Mouse (Mus musculus): ENCODE measurements at regions not wholly inside any gene's neighbourhood (a gene's known extent, or its start where the extent isn't known, plus 50 kb on each side); places are given as distances from the start of the nearest gene placed in this dataset.

- no peak overlapping the region for H3K9ac ChIP-seq
- no peak for ATAC-seq (ENCODE audit: insufficient read depth, low FRiP score, low read depth)
- no peaks in the 10 kb centered on the region for H3K9me3 ChIP-seq
- H3K27ac ChIP-seq = no peak overlapping the region
- no peak overlapping the region for H3K4me2 ChIP-seq
- H3K36me3 ChIP-seq = no peaks in the 10 kb centered on the region
- no peaks in the 10 kb centered on the region for H3K4me1 ChIP-seq
- no peaks in the 10 kb centered on the region for H3K27me3 ChIP-seq (replicated peaks)
- 81% methylated on average over 4 of the region's 4 CpGs for WGBS
- no peak overlapping the region for H3K4me3 ChIP-seq (replicated peaks)
Observed at GRCm38 (mm10) chr4:55610998-55611397, 78.7 kb upstream of the Klf4 start.

GRCm38 (mm10) chr4:55609214-55609613 is 76.9 kb upstream of the Klf4 start:
- ATAC-seq (ENCODE audit: insufficient read depth, low FRiP score, low read depth) = peak; percentile 15; the same call in 1 of the 2 replicates
- WGBS = 76% methylated on average over 5 of the region's 5 CpGs
- H3K36me3 ChIP-seq = no peaks in the 10 kb centered on the region

GRCm38 (mm10) chr4:55605541-55605940 is 73.3 kb upstream of the Klf4 start:
- Histone ChIP-seq H3K27ac (no peak overlapping the region), H3K36me3 (no peaks in the 10 kb centered on the region), H3K4me2 (no peak overlapping the region), H3K9ac (no peak overlapping the region), H3K27me3 (replicated peaks) (no peaks in the 10 kb centered on the region), H3K4me3 (replicated peaks) (no peak overlapping the region), H3K4me1 (0 out of 2 replicates have a peak, but pooled peaks cover 3% of the 10 kb centered on the region), H3K9me3 (no peaks in the 10 kb centered on the region)
- ATAC-seq (ENCODE audit: insufficient read depth, low FRiP score, low read depth) = no peak
- 85% methylated on average over 9 of the region's 9 CpGs for WGBS

More at GRCm38 (mm10) chr4:55609214-55609613, 76.9 kb upstream of the Klf4 start:
- no peaks in the 10 kb centered on the region for H3K9me3 ChIP-seq
- no peak overlapping the region for H3K27ac ChIP-seq
- H3K4me1 ChIP-seq = 0 out of 2 replicates have a peak, but pooled peaks cover 3% of the 10 kb centered on the region
- no peak overlapping the region for H3K4me2 ChIP-seq
- H3K27me3 ChIP-seq (replicated peaks) = no peaks in the 10 kb centered on the region
- no peak overlapping the region for H3K9ac ChIP-seq
- no peak overlapping the region for H3K4me3 ChIP-seq (replicated peaks)

- Histone ChIP-seq H3K9ac (no peak overlapping the region), H3K27ac (peak overlapping the region; percentile 11; the same call in 1 of the 2 replicates), H3K9me3 (no peaks in the 10 kb centered on the region), H3K4me2 (no peak overlapping the region), H3K4me1 (0 out of 2 replicates have a peak, but pooled peaks cover 3% of the 10 kb centered on the region), H3K4me3 (replicated peaks) (no peak overlapping the region), H3K36me3 (no peaks in the 10 kb centered on the region), H3K27me3 (replicated peaks) (no peaks in the 10 kb centered on the region)
- 80% methylated on average over 11 of the region's 11 CpGs for WGBS
- peak; percentile 77 for ATAC-seq (ENCODE audit: insufficient read depth, low FRiP score, low read depth)
Observed at GRCm38 (mm10) chr4:55604915-55605314, 72.6 kb upstream of the Klf4 start.

GRCm38 (mm10) chr4:55603821-55604435 is 71.7 kb upstream of the Klf4 start:
- H3K9ac ChIP-seq = no peak overlapping the region
- H3K27me3 ChIP-seq (replicated peaks) = no peaks in the 10 kb centered on the region
- ATAC-seq (ENCODE audit: insufficient read depth, low FRiP score, low read depth) = no peak
- H3K36me3 ChIP-seq = no peaks in the 10 kb centered on the region
- 0 out of 2 replicates have a peak, but pooled peaks cover 3% of the 10 kb centered on the region for H3K4me1 ChIP-seq
- H3K9me3 ChIP-seq = no peaks in the 10 kb centered on the region
- 84% methylated on average over 4 of the region's 4 CpGs for WGBS
- no peak overlapping the region for H3K27ac ChIP-seq
- no peak overlapping the region for H3K4me2 ChIP-seq
- H3K4me3 ChIP-seq (replicated peaks) = no peak overlapping the region

- 0 out of 2 replicates have a peak, but pooled peaks have one; percentile 35 for ATAC-seq (ENCODE audit: insufficient read depth, low FRiP score, low read depth)
- Histone ChIP-seq H3K4me1 (no peaks in the 10 kb centered on the region), H3K36me3 (no peaks in the 10 kb centered on the region), H3K9ac (no peak overlapping the region), H3K4me3 (replicated peaks) (no peak overlapping the region), H3K9me3 (no peaks in the 10 kb centered on the region), H3K27me3 (replicated peaks) (no peaks in the 10 kb centered on the region), H3K27ac (no peak overlapping the region), H3K4me2 (no peak overlapping the region)
- 81% methylated on average over 7 of the region's 7 CpGs for WGBS
Observed at GRCm38 (mm10) chr4:55595203-55595602, 62.9 kb upstream of the Klf4 start.

GRCm38 (mm10) chr4:55594699-55595098 is 62.4 kb upstream of the Klf4 start:
- no peak overlapping the region for H3K9ac ChIP-seq
- no peaks in the 10 kb centered on the region for H3K27me3 ChIP-seq (replicated peaks)
- H3K4me1 ChIP-seq = no peaks in the 10 kb centered on the region
- H3K4me3 ChIP-seq (replicated peaks) = no peak overlapping the region
- 59% methylated on average over 6 of the region's 6 CpGs for WGBS
- no peaks in the 10 kb centered on the region for H3K36me3 ChIP-seq
- H3K4me2 ChIP-seq = no peak overlapping the region
- H3K27ac ChIP-seq = no peak overlapping the region
- H3K9me3 ChIP-seq = no peaks in the 10 kb centered on the region
- no peak for ATAC-seq (ENCODE audit: insufficient read depth, low FRiP score, low read depth)

- H3K4me3 ChIP-seq (replicated peaks) = no peak overlapping the region
- no peak overlapping the region for H3K4me2 ChIP-seq
- 16% methylated on average over 3 of the region's 3 CpGs for WGBS
- H3K9me3 ChIP-seq = no peaks in the 10 kb centered on the region
- H3K4me1 ChIP-seq = no peaks in the 10 kb centered on the region
- H3K27ac ChIP-seq = no peak overlapping the region
- H3K27me3 ChIP-seq (replicated peaks) = no peaks in the 10 kb centered on the region
- no peak overlapping the region for H3K9ac ChIP-seq
- H3K36me3 ChIP-seq = no peaks in the 10 kb centered on the region
- ATAC-seq (ENCODE audit: insufficient read depth, low FRiP score, low read depth) = no peak
Observed at GRCm38 (mm10) chr4:55593132-55593531, 60.9 kb upstream of the Klf4 start.

GRCm38 (mm10) chr4:55586212-55586611 is 53.9 kb upstream of the Klf4 start:
- Histone ChIP-seq H3K4me2 (no peak overlapping the region), H3K36me3 (no peaks in the 10 kb centered on the region), H3K4me3 (replicated peaks) (no peak overlapping the region), H3K9me3 (no peaks in the 10 kb centered on the region), H3K27me3 (replicated peaks) (no peaks in the 10 kb centered on the region), H3K27ac (no peak overlapping the region), H3K9ac (no peak overlapping the region), H3K4me1 (no peaks in the 10 kb centered on the region)
- ATAC-seq (ENCODE audit: insufficient read depth, low FRiP score, low read depth) = no peak
- whole genome bisulfite sequencing = 72% methylated on average over 3 of the region's 3 CpGs

GRCm38 (mm10) chr4:55583589-55583988 is 51.3 kb upstream of the Klf4 start:
- no peak for ATAC-seq (ENCODE audit: insufficient read depth, low FRiP score, low read depth)

More at GRCm38 (mm10) chr4:55583589-55583988, 51.3 kb upstream of the Klf4 start:
- Histone ChIP-seq H3K27me3 (replicated peaks) (no peaks in the 10 kb centered on the region), H3K4me3 (replicated peaks) (no peak overlapping the region), H3K27ac (no peak overlapping the region), H3K4me2 (no peak overlapping the region), H3K9me3 (no peaks in the 10 kb centered on the region), H3K4me1 (no peaks in the 10 kb centered on the region), H3K36me3 (no peaks in the 10 kb centered on the region), H3K9ac (no peak overlapping the region)
- 62% methylated on average over 8 of the region's 8 CpGs for WGBS
